Mouse (Mus musculus): Measurements from ENCODE around the gene Il2. TPM values are rescaled to one million over a fixed set of nuclear protein-coding genes. Genes with fewer than 3 reads are reported as not detected.

The Il2 gene
- polyA plus RNA-seq, 1 experiment from 2014 or later, result 0.46 TPM

DNA sequence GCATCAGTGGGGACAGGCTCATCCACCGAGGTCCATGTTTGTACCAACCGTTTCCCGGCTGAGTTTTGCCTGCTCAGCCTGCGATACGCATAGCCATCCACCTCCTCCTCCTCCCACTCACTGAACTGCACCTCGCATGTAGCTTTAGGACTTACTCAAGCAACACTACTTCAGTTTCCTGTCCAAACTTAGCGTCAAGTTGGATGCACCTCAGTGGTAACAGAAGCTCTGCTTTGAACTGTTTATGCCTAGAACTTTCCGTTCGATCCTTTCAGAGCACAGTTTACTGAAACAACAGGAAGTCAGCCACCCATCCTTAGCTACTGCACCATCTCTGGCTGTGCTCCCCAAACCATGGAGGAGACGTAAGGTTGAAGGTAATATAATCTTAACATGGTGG lies 26.5 kb upstream of the Il2 start:
- 88% methylated on average over 10 of the region's 10 CpGs for WGBS
- no peak overlapping the region for H3K9ac ChIP-seq (replicated peaks; ENCODE audit: low read length)

DNA sequence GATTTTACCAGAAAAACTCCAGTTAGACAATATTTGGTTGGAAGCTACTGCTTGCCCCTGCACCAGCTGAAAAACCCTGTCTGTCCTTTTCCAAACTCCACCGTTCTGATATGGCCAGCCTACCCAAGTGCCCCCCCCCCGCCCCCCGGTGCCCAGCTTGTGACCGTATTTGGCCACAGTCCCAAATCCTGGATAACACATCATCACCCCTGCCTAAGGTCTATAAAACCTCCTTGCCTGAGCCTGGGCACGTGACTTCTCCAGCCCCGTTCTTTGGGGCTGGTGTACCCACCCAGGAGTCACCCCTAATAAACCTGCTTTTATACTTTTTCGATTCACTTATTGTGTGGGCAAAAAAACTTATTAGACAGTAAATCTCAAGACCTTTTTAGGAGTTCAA lies 21.1 kb upstream of the Il2 start:
- Histone ChIP-seq H3K27ac (replicated peaks; ENCODE audit: low read depth, low read length) (no peak overlapping the region), H3K9me3 (ENCODE audit: control insufficient read depth, low read length) (no peaks in the 10 kb centered on the region), H3K27me3 (ENCODE audit: control insufficient read depth, insufficient read depth, low read length) (no peaks in the 10 kb centered on the region), H3K4me1 (ENCODE audit: control insufficient read depth, insufficient read depth, low read length) (no peaks in the 10 kb centered on the region), H3K9ac (replicated peaks; ENCODE audit: low read length) (no peak overlapping the region), H3K4me2 (ENCODE audit: low read length) (no peak overlapping the region), H3K36me3 (ENCODE audit: control insufficient read depth, insufficient read depth, low read length) (no peaks in the 10 kb centered on the region), H3K4me3 (replicated peaks; ENCODE audit: low read depth, low read length) (no peak overlapping the region)
- WGBS, result 85% methylated on average over 7 of the region's 7 CpGs
- ATAC-seq (ENCODE audit: low FRiP score, low TSS enrichment), result no peak
- DNase-seq, result no peak

More for the DNA sequence above, 26.5 kb upstream of the Il2 start:
- DNase-seq, result no peak
- Histone ChIP-seq H3K4me1 (ENCODE audit: control insufficient read depth, insufficient read depth, low read length) (no peaks in the 10 kb centered on the region), H3K4me2 (ENCODE audit: low read length) (no peak overlapping the region), H3K27ac (replicated peaks; ENCODE audit: low read depth, low read length) (no peak overlapping the region), H3K4me3 (replicated peaks; ENCODE audit: low read depth, low read length) (no peak overlapping the region), H3K36me3 (ENCODE audit: control insufficient read depth, insufficient read depth, low read length) (no peaks in the 10 kb centered on the region), H3K9me3 (ENCODE audit: control insufficient read depth, low read length) (no peaks in the 10 kb centered on the region), H3K27me3 (ENCODE audit: control insufficient read depth, insufficient read depth, low read length) (no peaks in the 10 kb centered on the region)
- ATAC-seq (ENCODE audit: low FRiP score, low TSS enrichment), result no peak

DNA sequence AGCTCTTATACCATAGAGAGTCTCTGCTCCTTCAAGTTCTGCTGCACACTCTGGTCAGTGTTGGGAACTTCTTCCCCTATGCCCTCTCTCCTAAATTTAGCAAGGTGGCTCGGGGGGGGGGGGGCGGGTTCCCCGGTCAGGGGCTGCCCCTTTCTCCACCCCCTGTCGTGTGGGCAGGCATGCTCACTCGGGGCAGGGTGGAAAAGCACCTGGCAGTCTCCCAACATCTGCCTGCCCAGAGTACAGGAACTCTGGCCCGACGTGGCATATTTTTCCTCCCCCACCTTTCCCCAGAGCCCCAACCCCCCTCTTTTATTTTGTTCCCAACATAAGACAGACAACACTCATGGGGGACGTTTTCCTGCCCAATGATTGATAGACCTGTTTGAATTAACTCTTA lies 20.6 kb upstream of the Il2 start:
- DNase-seq (no peak), ATAC-seq (ENCODE audit: low FRiP score, low TSS enrichment) (no peak)
- no peak overlapping the region for H3K4me3 ChIP-seq (replicated peaks; ENCODE audit: low read depth, low read length)
- no peaks in the 10 kb centered on the region for H3K27me3 ChIP-seq (ENCODE audit: control insufficient read depth, insufficient read depth, low read length)
- H3K4me2 ChIP-seq (ENCODE audit: low read length), result no peak overlapping the region
- no peaks in the 10 kb centered on the region for H3K36me3 ChIP-seq (ENCODE audit: control insufficient read depth, insufficient read depth, low read length)
- no peaks in the 10 kb centered on the region for H3K4me1 ChIP-seq (ENCODE audit: control insufficient read depth, insufficient read depth, low read length)
- WGBS, result 52% methylated on average over 8 of the region's 8 CpGs
- H3K9me3 ChIP-seq (ENCODE audit: control insufficient read depth, low read length), result no peaks in the 10 kb centered on the region
- H3K27ac ChIP-seq (replicated peaks; ENCODE audit: low read depth, low read length), result no peak overlapping the region
- no peak overlapping the region for H3K9ac ChIP-seq (replicated peaks; ENCODE audit: low read length)

GRCm38 (mm10) chr3:37144979-37145378 lies 19.2 kb upstream of the Il2 start:
- no peaks in the 10 kb centered on the region for H3K9me3 ChIP-seq (ENCODE audit: control insufficient read depth, low read length)
- H3K9ac ChIP-seq (replicated peaks; ENCODE audit: low read length), result no peak overlapping the region
- no peak overlapping the region for H3K27ac ChIP-seq (replicated peaks; ENCODE audit: low read depth, low read length)
- no peaks in the 10 kb centered on the region for H3K36me3 ChIP-seq (ENCODE audit: control insufficient read depth, insufficient read depth, low read length)
- no peaks in the 10 kb centered on the region for H3K4me1 ChIP-seq (ENCODE audit: control insufficient read depth, insufficient read depth, low read length)
- H3K4me3 ChIP-seq (replicated peaks; ENCODE audit: low read depth, low read length), result no peak overlapping the region
- ATAC-seq (ENCODE audit: low FRiP score, low TSS enrichment) (no peak), DNase-seq (no peak)
- no peaks in the 10 kb centered on the region for H3K27me3 ChIP-seq (ENCODE audit: control insufficient read depth, insufficient read depth, low read length)
- no peak overlapping the region for H3K4me2 ChIP-seq (ENCODE audit: low read length)
- whole genome bisulfite sequencing, result 71% methylated on average over 1 of the region's 1 CpGs

GRCm38 (mm10) chr3:37141827-37142226 lies 16.1 kb upstream of the Il2 start:
- Histone ChIP-seq H3K9me3 (ENCODE audit: control insufficient read depth, low read length) (no peaks in the 10 kb centered on the region), H3K4me2 (ENCODE audit: low read length) (no peak overlapping the region), H3K4me3 (replicated peaks; ENCODE audit: low read depth, low read length) (no peak overlapping the region), H3K36me3 (ENCODE audit: control insufficient read depth, insufficient read depth, low read length) (no peaks in the 10 kb centered on the region), H3K4me1 (ENCODE audit: control insufficient read depth, insufficient read depth, low read length) (no peaks in the 10 kb centered on the region), H3K27ac (replicated peaks; ENCODE audit: low read depth, low read length) (no peak overlapping the region), H3K9ac (replicated peaks; ENCODE audit: low read length) (no peak overlapping the region), H3K27me3 (ENCODE audit: control insufficient read depth, insufficient read depth, low read length) (no peaks in the 10 kb centered on the region)
- WGBS, result 81% methylated on average over 2 of the region's 2 CpGs
- no peak for ATAC-seq (ENCODE audit: low FRiP score, low TSS enrichment)
- DNase-seq, result no peak

DNA sequence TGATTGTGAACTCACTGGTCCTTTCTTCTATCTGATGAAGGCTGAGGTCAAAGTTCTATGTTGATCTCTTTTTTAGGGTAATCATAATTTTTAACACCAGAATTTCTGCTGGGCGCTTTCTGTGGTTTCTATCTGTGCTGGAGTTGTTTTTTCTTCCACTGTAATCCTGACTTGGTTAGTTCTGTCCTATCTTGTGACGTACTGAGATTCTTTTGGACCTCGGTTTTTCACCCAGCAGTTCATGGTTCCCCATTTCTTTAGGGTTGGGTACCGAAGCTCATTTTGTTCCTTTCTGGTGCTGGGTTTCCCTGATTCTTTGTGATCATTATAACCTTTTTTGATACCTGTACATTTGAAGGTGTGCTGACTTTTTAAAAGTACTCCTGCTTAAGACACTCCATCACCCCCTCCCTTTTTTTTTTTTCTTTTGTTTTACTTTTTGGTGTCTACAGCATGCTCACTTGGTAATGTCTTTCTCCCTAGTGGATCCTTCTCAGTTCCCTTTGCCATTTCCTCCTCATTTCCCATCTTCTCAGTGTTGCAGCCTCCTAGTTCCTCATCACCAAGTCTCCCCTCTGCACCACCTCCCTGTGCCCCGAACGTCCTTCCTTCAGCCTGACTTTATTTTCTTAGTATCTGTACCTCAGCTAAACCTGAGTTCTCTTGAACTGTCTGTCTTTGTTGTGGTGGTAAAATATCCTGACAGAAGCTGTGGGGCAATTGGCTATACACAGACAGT lies 14.6 kb upstream of the Il2 start:
- H3K36me3 ChIP-seq (ENCODE audit: control insufficient read depth, insufficient read depth, low read length), result no peaks in the 10 kb centered on the region
- H3K27ac ChIP-seq (replicated peaks; ENCODE audit: low read depth, low read length), result no peak overlapping the region
- WGBS, result 96% methylated on average over 6 of the region's 6 CpGs
- no peaks in the 10 kb centered on the region for H3K27me3 ChIP-seq (ENCODE audit: control insufficient read depth, insufficient read depth, low read length)
- no peak; the same call in 1 of the 2 replicates for ATAC-seq (ENCODE audit: low FRiP score, low TSS enrichment)
- H3K4me1 ChIP-seq (ENCODE audit: control insufficient read depth, insufficient read depth, low read length), result no peaks in the 10 kb centered on the region
- H3K9ac ChIP-seq (replicated peaks; ENCODE audit: low read length), result no peak overlapping the region
- no peak overlapping the region for H3K4me3 ChIP-seq (replicated peaks; ENCODE audit: low read depth, low read length)
- no peak for DNase-seq
- no peaks in the 10 kb centered on the region for H3K9me3 ChIP-seq (ENCODE audit: control insufficient read depth, low read length)
- no peak overlapping the region for H3K4me2 ChIP-seq (ENCODE audit: low read length)

- Histone ChIP-seq H3K9me3 (ENCODE audit: control insufficient read depth, low read length) (no peaks in the 10 kb centered on the region), H3K27me3 (ENCODE audit: control insufficient read depth, insufficient read depth, low read length) (no peaks in the 10 kb centered on the region), H3K9ac (replicated peaks; ENCODE audit: low read length) (no peak overlapping the region), H3K4me3 (replicated peaks; ENCODE audit: low read depth, low read length) (no peak overlapping the region), H3K36me3 (ENCODE audit: control insufficient read depth, insufficient read depth, low read length) (no peaks in the 10 kb centered on the region), H3K27ac (replicated peaks; ENCODE audit: low read depth, low read length) (no peak overlapping the region), H3K4me1 (ENCODE audit: control insufficient read depth, insufficient read depth, low read length) (no peaks in the 10 kb centered on the region), H3K4me2 (ENCODE audit: low read length) (no peak overlapping the region)
- ATAC-seq (ENCODE audit: low FRiP score, low TSS enrichment) (no peak), DNase-seq (no peak)
- WGBS, result 75% methylated on average over 3 of the region's 3 CpGs
Measured at GRCm38 (mm10) chr3:37139192-37139591, 13.4 kb upstream of the Il2 start.

DNA sequence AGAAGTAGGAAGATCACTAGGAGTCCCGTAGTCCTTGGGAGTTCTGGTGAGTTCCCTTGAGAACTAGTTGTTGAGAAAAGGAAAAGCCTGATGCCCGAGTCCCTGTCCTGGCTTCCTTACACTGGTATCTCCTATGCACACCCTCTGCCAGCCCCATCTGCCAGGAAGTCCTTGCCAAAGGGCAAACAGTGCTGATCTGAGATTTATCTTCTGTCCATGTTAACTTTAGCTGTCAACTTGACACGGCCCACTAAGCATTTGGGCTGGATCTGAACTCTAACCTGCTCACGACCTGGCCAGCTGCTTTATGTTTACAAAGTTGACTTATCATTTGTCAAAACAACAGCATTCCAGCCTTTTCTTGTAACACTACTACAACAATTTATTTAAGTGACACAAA lies 11.5 kb upstream of the Il2 start:
- DNase-seq (no peak), ATAC-seq (ENCODE audit: low FRiP score, low TSS enrichment) (no peak)
- no peaks in the 10 kb centered on the region for H3K9me3 ChIP-seq (ENCODE audit: control insufficient read depth, low read length)
- no peak overlapping the region for H3K4me3 ChIP-seq (replicated peaks; ENCODE audit: low read depth, low read length)
- H3K9ac ChIP-seq (replicated peaks; ENCODE audit: low read length), result no peak overlapping the region
- 86% methylated on average over 4 of the region's 4 CpGs for WGBS
- no peaks in the 10 kb centered on the region for H3K36me3 ChIP-seq (ENCODE audit: control insufficient read depth, insufficient read depth, low read length)
- no peaks in the 10 kb centered on the region for H3K4me1 ChIP-seq (ENCODE audit: control insufficient read depth, insufficient read depth, low read length)
- no peaks in the 10 kb centered on the region for H3K27me3 ChIP-seq (ENCODE audit: control insufficient read depth, insufficient read depth, low read length)
- no peak overlapping the region for H3K27ac ChIP-seq (replicated peaks; ENCODE audit: low read depth, low read length)
- H3K4me2 ChIP-seq (ENCODE audit: low read length), result no peak overlapping the region

- H3K9ac ChIP-seq (replicated peaks; ENCODE audit: low read length), result no peak overlapping the region
- no peaks in the 10 kb centered on the region for H3K36me3 ChIP-seq (ENCODE audit: control insufficient read depth, insufficient read depth, low read length)
- no peaks in the 10 kb centered on the region for H3K27me3 ChIP-seq (ENCODE audit: control insufficient read depth, insufficient read depth, low read length)
- WGBS, result 76% methylated on average over 2 of the region's 2 CpGs
- ATAC-seq (ENCODE audit: low FRiP score, low TSS enrichment) (no peak), DNase-seq (no peak)
- H3K4me2 ChIP-seq (ENCODE audit: low read length), result no peak overlapping the region
- no peaks in the 10 kb centered on the region for H3K4me1 ChIP-seq (ENCODE audit: control insufficient read depth, insufficient read depth, low read length)
- H3K4me3 ChIP-seq (replicated peaks; ENCODE audit: low read depth, low read length), result no peak overlapping the region
- H3K27ac ChIP-seq (replicated peaks; ENCODE audit: low read depth, low read length), result no peak overlapping the region
- H3K9me3 ChIP-seq (ENCODE audit: control insufficient read depth, low read length), result no peaks in the 10 kb centered on the region
Measured at GRCm38 (mm10) chr3:37129063-37129462, 3.3 kb upstream of the Il2 start.

Data from midbrain, embryonic 14.5 days (tissue).